Mouse (Mus musculus): ENCODE data around the gene Lrp5.

Lrp5 gene

GRCm38 (mm10) chr19:3656144-3656543, 30.2 kb downstream of the Lrp5 start:
- DNase-seq (ENCODE audit: low read depth, low spot score) = no peak

DNA sequence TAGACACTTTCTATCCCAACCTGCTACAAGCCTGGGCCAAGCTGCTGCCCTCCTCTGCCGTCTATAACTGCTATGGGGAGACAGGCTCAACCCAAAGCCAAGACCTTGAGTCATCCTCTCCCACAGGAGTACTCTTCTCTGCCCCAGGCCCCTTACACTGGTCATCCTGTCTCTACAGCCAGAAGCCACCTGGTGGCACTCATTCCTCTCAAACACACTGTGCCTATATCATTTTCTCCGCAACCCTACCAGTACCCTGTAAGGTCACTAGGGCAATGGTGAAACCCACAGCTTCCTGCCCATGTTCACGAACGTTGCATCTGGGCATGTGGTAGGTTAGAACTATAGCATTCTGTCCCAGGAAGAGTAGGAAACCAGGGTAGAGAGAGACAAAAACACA, 31.4 kb downstream of the Lrp5 start:
- no peak for DNase-seq (ENCODE audit: low read depth, low spot score)

DNA sequence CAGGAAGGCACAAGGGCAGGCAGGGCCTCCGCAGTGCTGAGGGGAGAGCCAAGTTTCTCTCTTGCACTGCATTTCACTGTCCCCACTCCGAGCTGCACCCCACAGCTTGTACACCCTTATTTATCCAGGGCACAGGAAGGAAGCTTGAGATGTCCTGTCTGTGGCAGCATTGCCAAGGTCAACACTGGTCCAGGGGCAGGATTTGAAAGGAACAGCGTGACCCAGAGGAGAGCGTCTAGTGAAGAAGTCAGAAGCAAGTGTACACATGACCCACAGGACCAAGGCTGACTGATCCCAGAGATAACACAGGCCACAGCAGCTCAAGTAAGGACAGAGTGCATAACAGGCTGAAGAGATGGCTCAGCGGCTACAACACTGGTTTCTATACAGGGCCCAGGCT, 32.3 kb downstream of the Lrp5 start:
- DNase-seq (ENCODE audit: low read depth, low spot score) = no peak

- DNase-seq (ENCODE audit: low read depth, low spot score) = no peak
Observed at GRCm38 (mm10) chr19:3653508-3653907, 32.9 kb downstream of the Lrp5 start.

DNA sequence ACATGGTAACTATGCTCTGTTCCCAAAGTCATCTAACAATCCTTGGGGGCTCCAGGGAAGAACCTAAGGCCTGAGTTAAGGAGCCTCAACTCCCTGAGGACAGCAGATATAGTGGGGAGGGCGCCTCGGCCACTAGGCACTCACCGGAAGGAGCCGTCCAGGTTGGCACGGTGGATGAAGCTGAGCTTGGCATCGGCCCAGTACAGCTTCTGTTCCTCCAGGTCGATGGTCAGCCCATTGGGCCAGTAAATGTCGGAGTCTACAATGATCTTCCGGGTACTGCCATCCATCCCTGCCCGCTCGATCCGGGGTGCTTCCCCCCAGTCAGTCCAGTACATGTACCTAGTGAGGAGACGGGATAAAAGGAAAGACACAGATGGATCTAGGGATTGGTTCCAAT, 34.4 kb downstream of the Lrp5 start:
- DNase-seq (ENCODE audit: low read depth, low spot score) = no peak

GRCm38 (mm10) chr19:3651220-3651619, 35.1 kb downstream of the Lrp5 start:
- DNase-seq (ENCODE audit: low read depth, low spot score) = no peak

GRCm38 (mm10) chr19:3650448-3650847, 35.9 kb downstream of the Lrp5 start:
- DNase-seq (ENCODE audit: low read depth, low spot score) = no peak

DNA sequence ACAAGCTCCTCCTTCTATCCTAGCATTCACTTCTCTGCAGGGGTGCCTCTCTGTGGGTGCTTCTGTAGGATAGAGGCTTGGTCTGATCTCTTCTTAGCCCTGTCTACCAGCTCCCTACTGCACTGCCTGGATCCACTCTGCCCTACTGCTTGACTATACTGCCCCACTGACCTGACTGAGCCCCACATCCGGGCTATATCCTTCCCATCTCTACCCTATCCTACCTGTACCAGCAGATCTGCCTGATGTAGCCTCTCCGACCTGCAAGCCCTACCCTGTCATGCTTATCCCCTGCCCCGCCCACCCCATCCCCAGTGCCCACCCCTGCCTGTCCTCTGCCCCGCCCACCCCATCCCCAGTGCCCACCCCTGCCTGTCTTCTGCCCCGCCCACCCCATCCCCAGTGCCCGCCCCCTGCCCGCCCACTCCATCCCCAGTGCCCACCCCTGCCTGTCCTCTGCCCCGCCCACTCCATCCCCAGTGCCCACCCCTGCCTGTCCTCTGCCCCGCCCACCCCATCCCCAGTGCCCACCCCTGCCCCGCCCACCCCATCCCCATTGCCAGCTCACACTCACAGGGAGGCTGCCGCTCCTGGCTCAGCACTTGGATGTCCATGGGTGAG, 37.4 kb downstream of the Lrp5 start:
- no peak for DNase-seq (ENCODE audit: low read depth, low spot score)

GRCm38 (mm10) chr19:3647999-3648398, 38.4 kb downstream of the Lrp5 start:
- DNase-seq (ENCODE audit: low read depth, low spot score) = no peak

DNA sequence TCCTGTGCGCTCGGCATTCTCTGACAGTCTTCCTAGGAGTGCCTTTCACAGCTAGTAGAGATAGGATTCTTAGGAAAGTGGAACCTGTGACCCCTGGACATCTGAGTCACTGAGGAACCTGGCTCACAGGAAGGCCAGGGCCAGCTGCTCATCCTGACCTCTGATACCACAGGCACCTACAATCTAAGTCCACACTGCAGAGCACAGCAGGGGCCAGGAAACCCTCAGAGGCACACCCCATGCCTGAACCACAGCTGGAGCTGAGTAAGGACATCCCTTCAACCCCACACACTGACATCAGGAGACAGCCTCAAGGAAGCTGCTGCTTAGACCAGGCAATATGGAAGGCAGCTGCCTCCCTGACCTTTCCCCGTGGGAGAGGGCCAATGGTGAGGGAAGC, 40.6 kb downstream of the Lrp5 start:
- DNase-seq (ENCODE audit: low read depth, low spot score) = no peak

GRCm38 (mm10) chr19:3645318-3645717, 41.0 kb downstream of the Lrp5 start:
- no peak for DNase-seq (ENCODE audit: low read depth, low spot score)

- DNase-seq (ENCODE audit: low read depth, low spot score) = no peak
Observed at GRCm38 (mm10) chr19:3639561-3639960, 46.8 kb downstream of the Lrp5 start.

GRCm38 (mm10) chr19:3638698-3639097, 47.7 kb downstream of the Lrp5 start:
- DNase-seq (ENCODE audit: low read depth, low spot score) = no peak

- no peak for DNase-seq (ENCODE audit: low read depth, low spot score)
Observed at GRCm38 (mm10) chr19:3632018-3632417, 54.3 kb downstream of the Lrp5 start.

- DNase-seq (ENCODE audit: low read depth, low spot score) = no peak
Observed at GRCm38 (mm10) chr19:3631431-3631830, 54.9 kb downstream of the Lrp5 start.

DNA sequence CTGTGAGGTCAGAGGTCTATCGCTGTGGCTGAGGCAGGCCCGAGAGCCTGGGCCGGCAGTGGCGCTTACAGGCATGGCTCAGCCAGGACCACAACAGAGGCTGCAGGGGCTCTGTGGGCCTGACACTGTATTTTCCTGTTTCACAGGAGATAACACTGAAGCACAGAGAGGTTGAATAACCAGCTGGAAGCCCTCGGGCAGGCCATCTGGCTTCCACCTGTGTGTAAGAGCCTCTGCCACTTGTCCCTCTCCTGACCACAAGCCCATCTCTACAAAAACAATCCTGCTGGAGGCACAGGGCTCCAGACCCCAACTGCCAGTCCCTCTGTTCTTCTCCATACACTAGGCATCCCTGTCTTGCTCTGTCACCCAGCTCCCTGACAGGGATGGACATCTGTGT, 55.9 kb downstream of the Lrp5 start:
- DNase-seq (ENCODE audit: low read depth, low spot score) = no peak

DNA sequence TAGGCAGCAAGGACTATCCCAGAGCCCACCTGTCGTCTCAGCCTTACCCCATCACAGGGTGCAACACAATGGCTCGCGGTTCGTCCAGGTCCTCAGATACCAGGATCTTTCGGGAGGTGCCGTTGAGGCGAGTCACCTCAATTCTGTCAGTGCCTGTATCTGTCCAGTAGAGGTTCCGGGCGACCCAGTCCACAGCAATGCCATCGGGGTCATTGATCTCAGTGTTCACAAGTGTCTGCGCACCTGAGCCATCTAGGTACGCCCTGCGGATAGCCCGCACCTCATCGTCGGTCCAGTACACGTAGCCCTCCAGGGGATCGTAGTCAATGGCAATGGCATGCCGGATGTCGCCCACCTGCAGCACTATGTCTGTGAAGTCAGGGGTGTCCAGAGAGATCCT, 56.3 kb downstream of the Lrp5 start:
- no peak for DNase-seq (ENCODE audit: low read depth, low spot score)

- DNase-seq (ENCODE audit: low read depth, low spot score) = no peak
Observed at GRCm38 (mm10) chr19:3628223-3628622, 58.1 kb downstream of the Lrp5 start.

DNA sequence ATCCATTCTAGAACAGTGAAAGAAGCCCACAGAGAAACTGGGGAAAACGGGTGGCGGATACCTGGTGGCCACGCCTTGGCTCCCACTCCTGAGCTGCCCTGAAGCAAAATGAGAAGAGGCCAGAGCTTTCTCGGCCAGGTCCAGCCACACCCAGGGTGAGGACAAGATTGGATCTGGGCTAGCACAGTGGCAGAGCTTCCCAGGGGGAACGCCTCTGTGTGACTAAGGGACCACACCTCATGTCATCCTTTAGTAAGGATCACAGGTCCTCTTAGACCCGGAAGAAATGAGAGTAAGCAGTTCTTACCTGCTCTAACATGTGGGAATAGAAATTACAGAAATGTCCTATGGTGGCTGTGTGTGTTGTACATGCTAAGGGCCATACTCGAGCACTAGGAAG, 61.3 kb downstream of the Lrp5 start:
- no peak for DNase-seq (ENCODE audit: low read depth, low spot score)

DNA sequence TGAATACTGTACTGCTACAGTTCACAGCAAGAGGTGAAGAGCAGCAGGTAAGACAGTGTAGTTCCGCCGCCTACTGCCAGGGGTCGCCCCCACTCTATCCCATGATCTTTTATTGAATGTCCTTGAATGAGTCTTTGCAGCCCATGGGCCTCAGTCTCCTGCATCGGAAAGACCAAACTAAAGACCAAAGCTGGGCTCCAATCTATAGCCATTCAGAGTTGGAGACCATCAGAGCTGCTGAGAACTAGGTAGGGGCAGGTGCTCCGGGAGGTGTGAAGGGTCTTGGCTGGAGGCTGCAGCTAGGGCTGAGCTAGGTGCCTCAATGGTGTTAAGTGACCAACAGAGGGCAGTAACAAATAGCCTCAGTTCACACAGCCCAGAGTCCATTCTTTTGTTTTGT, 62.5 kb downstream of the Lrp5 start:
- DNase-seq (ENCODE audit: low read depth, low spot score) = no peak

DNA sequence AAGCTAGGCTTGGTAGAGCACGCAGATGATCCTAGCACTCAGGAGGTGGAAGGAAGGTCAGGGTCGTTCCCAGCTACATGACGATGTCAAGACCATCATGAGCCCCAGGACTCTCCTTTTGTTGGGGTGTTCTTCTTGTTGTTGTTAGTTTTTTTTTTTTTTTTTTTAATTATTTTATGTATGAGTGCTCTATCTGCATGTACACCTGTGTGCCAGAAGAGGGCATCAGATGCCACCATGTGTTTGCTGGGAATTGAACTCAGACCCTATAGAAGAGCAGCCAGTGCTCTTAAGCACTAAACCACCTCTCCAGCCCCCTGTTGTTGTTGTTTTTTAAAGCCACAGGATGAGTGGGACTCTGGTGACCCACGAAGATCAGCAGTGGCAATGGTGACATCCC, 63.1 kb downstream of the Lrp5 start:
- no peak for DNase-seq (ENCODE audit: low read depth, low spot score)

GRCm38 (mm10) chr19:3620871-3621270, 65.5 kb downstream of the Lrp5 start:
- DNase-seq (ENCODE audit: low read depth, low spot score) = no peak

- DNase-seq (ENCODE audit: low read depth, low spot score) = no peak
Observed at GRCm38 (mm10) chr19:3619359-3619758, 67.0 kb downstream of the Lrp5 start.

DNA sequence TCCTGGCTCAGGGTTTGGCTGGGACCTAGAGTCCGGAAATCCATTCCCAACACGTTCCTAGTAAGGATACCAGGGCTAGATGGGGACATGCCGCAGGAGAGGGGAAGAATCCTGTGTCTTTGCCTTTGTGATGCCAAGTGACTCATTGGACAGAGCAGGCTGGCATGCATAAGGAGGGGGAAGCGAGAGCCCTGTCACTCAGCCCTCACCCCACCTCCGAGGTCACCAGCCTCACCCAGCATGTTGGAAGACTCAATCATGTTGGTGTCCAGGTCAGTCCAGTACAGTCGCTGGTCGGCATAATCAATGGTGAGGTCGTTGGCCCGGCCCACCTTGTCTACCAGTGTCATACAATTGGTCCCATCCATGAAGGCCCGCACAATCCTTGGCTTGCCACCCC, 72.4 kb downstream of the Lrp5 start:
- no peak for DNase-seq (ENCODE audit: low read depth, low spot score)

Measured in retina, adult 2 months (tissue).